Mouse (Mus musculus): Measurements from ENCODE around the gene Rbfox1. TPM values are rescaled to one million over a fixed set of nuclear protein-coding genes. Genes with fewer than 3 reads are reported as not detected.

Rbfox1 gene
- total RNA-seq, 2 experiments from 2014 or later, result not detected

DNA sequence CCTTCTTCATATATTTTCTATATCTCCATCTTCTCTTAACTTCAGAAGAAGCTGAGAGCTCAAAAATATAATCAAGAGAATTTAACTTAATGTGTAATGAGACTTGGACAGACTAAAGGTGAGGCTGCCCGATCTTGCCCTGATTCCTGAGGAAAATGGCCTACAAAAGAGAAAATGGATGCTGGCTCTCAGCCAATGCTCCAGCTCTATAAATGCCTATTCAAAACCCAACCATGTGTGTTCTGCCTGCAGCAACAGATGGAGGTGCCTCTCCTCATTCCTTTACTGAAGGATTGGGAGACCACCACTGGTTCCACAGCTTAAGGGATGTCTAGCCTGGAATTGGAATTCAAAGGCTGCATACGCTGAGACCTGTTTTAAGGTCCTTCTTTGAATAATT is 861.0 kb downstream of the Rbfox1 start:
- no peak for ATAC-seq (replicated peaks; ENCODE audit: low FRiP score, poor library complexity, severe bottlenecking)

DNA sequence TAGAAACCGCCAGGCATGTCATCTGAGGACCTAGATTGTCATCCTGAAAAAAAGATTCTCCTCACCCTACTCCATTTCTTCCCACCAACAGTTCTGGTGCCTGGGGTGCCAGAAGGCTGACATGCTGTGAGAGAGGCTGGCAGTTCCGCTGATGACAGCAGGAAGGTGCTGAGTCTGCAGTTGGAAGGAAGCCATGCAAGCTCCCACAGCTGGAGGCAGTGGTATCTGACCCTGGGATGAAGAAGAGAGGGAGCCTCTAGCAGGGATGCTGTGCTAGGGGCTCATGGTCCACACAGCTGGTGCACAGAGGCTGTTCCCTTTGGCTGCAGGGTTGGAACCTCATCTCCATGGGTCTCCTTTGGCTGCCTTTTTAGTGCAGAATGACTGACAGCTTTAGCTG is 865.3 kb downstream of the Rbfox1 start:
- ATAC-seq (replicated peaks; ENCODE audit: low FRiP score, poor library complexity, severe bottlenecking), result no peak

DNA sequence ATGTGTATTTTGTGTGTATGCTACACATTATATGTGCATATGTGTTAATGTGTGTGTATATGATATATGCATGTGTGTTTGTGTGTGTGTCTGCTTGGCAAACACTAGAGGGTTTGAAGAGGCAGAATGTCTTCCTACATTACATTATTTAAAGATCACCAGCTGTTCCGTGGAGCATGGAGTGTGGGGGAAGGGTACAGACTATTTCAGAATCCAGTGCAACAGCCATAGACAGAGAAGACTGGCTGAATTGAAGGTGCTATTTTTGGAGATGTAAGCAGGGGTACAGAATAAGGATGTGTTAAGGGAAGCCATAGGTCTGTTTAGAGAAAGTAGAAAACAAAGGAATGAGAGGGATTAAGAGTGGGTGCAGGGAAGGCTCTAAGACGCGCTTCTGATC is 869.7 kb downstream of the Rbfox1 start:
- ATAC-seq (replicated peaks; ENCODE audit: low FRiP score, poor library complexity, severe bottlenecking), result no peak

DNA sequence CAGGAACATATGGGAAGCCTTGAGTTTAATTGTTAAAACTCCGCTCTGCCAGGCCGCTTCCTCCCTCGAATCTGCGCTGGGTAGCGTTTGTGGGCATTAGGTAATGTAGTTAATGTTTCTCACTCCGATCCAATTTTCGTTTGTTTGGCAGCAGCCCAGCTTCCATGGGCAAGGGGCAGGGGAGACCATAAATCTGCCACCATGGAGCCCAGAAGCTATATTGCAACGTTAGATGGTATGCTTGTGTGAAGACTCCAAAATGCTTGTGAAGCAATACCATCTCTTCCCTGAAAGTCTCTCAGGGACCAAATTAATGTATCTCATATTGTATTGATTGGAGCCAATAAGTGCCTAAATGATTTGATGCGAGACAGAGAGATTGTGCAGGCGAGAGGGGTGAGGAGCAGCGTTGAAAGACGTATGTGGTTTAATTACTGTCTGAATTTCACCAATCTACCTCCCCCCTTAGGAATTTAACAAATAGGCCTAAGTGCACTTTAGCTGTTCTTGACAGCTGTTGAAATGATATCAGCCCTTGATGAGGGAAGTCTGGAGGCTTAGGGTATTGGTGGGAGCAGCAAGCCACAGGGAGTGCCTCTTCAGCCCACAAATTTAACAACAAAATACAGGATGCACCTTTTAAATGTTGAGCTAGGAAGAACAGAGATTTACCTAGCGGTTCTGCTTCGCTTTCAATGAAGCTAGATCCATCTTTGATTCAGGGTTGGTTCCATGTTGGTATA is 884.5 kb downstream of the Rbfox1 start:
- ATAC-seq (replicated peaks; ENCODE audit: low FRiP score, poor library complexity, severe bottlenecking), result no peak

- no peak for ATAC-seq (replicated peaks; ENCODE audit: low FRiP score, poor library complexity, severe bottlenecking)
These were observed 892.5 kb downstream of the Rbfox1 start for GRCm38 (mm10) chr16:6777506-6778185.

- ATAC-seq (replicated peaks; ENCODE audit: low FRiP score, poor library complexity, severe bottlenecking), result no peak
These were observed 899.0 kb downstream of the Rbfox1 start for GRCm38 (mm10) chr16:6784144-6784543.

GRCm38 (mm10) chr16:6785026-6785425 is 899.9 kb downstream of the Rbfox1 start:
- no peak for ATAC-seq (replicated peaks; ENCODE audit: low FRiP score, poor library complexity, severe bottlenecking)

GRCm38 (mm10) chr16:6791218-6791617 is 906.1 kb downstream of the Rbfox1 start:
- no peak for ATAC-seq (replicated peaks; ENCODE audit: low FRiP score, poor library complexity, severe bottlenecking)

- ATAC-seq (replicated peaks; ENCODE audit: low FRiP score, poor library complexity, severe bottlenecking), result no peak
These were observed 906.5 kb downstream of the Rbfox1 start for GRCm38 (mm10) chr16:6791655-6792054.

GRCm38 (mm10) chr16:6806246-6806645 is 921.1 kb downstream of the Rbfox1 start:
- no peak for ATAC-seq (replicated peaks; ENCODE audit: low FRiP score, poor library complexity, severe bottlenecking)

GRCm38 (mm10) chr16:6807835-6808234 is 922.7 kb downstream of the Rbfox1 start:
- ATAC-seq (replicated peaks; ENCODE audit: low FRiP score, poor library complexity, severe bottlenecking), result no peak

- ATAC-seq (replicated peaks; ENCODE audit: low FRiP score, poor library complexity, severe bottlenecking), result no peak
These were observed 928.7 kb downstream of the Rbfox1 start for GRCm38 (mm10) chr16:6813871-6814270.

- no peak for ATAC-seq (replicated peaks; ENCODE audit: low FRiP score, poor library complexity, severe bottlenecking)
These were observed 936.6 kb downstream of the Rbfox1 start for GRCm38 (mm10) chr16:6821741-6822140.

DNA sequence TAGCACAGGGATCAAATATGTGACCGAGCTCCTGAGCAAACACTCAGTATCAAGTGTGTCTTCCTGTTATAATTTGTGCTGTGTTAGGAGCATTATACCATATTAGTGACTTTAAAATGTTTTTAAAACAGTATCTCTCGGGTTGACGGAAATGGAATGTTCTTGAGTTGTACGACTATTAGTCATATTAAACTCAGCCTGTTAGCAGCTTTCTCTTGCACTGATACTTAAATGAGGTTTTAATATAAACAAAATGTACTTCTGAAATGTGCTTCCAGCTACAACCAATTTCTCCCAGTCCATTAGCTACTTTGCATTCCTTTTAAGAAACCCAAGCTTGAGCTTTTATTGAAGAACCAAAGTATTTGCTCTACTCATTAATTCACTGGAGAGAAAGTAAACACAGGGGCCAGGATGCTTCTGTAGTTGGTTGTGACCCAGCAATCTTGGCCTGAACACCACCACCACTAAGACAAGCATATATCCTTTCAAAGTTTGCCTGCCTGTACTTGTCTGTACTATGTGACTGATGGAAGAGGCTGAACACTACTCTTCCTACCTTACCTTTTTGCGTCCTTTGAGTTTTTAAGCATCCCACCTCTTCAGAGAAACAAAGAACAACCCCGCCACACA is 944.9 kb downstream of the Rbfox1 start:
- no peak for ATAC-seq (replicated peaks; ENCODE audit: low FRiP score, poor library complexity, severe bottlenecking)

- ATAC-seq (replicated peaks; ENCODE audit: low FRiP score, poor library complexity, severe bottlenecking), result no peak
These were observed 948.3 kb downstream of the Rbfox1 start for GRCm38 (mm10) chr16:6833486-6833885.

DNA sequence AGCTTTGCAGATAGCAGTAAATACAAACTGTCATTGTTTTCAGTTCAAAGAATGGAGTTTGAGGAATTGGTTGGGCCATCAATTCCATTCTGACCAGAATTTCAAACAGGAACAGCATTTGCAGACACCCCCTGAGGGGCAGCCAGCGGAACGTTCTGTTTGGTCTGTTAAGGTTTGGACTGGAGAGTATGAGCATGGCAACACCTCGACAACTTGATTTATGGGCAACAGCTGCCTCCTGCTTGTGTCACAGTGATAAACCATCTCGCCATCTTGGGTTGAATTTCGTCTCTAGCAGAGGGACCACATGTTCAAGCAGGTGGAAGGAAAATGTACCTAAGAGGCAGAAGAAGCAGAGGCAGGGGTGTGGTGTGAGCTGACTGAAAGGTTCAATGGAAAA is 949.9 kb downstream of the Rbfox1 start:
- ATAC-seq (replicated peaks; ENCODE audit: low FRiP score, poor library complexity, severe bottlenecking), result no peak

GRCm38 (mm10) chr16:6839299-6839995 is 954.3 kb downstream of the Rbfox1 start:
- no peak for ATAC-seq (replicated peaks; ENCODE audit: low FRiP score, poor library complexity, severe bottlenecking)

DNA sequence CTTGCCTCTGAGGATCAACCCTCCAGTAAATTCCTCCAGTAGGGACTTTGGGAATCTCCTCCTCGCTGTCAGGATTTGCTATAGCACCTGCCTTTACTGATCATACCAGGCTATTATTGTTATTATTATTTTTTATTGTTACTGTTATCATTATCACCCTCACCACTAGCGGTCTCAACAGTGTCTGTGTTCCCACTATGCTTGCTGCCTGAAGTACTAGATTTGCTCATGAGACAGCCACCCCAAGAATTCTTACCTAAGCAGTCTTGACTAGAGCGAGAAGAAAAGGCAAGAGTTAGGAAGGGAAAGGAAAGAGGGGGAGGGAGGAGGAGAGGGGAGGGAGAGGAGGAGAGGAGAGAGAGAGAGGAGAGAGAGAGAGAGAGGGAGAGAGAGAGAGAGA is 954.9 kb downstream of the Rbfox1 start:
- no peak for ATAC-seq (replicated peaks; ENCODE audit: low FRiP score, poor library complexity, severe bottlenecking)

DNA sequence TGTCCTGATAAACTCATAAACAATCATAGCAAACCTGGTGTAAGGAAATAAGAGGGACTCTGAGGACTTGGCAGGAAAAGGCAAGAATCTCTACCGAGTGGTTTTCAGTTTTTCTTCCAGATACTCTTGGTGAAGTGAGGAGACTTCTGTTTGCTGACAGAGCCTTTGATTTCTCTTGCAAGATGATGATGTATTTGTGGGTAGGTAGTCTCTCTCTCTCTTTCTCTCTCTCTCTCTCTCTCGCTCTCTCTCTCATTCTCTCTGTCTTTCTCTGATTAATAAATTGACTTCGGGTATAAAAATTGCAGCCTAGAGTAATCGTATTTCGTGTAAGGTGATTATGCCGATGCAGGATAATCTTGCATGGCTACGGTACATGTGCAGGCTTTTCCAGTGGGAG is 955.3 kb downstream of the Rbfox1 start:
- no peak for ATAC-seq (replicated peaks; ENCODE audit: low FRiP score, poor library complexity, severe bottlenecking)

DNA sequence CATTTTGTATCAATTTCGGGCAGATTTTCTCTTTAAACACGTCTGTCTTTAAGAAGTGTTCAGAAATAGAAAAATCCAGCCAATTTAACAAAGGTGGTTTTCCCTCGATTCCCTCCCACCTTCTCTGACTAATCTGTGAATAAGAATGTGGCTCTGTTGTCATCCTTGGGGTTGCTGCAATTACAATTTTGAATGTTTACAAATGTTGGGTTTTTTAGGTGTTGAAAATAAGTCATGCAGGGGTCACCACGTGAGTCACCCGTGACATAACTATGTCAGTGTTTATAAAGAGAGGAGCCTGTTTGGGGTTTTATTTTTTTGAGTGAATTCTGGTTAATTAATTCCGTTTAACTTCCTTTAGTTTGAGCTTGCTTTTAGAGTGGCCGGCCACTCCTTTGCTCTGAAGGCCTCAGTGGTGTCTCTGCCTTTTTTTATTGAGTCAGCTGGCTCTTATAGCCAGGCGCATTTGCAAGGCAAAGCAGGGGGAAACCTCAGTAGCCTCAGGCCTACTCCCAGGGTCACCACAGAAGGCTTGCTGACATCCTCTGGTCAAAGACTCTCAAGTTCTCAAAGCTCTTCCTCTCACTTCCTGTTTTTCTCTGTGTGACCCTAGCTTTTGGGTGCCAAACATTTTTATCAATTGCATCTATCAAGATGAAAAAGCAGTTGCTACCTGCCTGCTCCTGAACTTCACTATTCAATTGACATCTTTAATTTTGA is 957.1 kb downstream of the Rbfox1 start:
- ATAC-seq (replicated peaks; ENCODE audit: low FRiP score, poor library complexity, severe bottlenecking), result no peak
